Mouse (Mus musculus): ENCODE data around the gene Mfsd6.

DNA sequence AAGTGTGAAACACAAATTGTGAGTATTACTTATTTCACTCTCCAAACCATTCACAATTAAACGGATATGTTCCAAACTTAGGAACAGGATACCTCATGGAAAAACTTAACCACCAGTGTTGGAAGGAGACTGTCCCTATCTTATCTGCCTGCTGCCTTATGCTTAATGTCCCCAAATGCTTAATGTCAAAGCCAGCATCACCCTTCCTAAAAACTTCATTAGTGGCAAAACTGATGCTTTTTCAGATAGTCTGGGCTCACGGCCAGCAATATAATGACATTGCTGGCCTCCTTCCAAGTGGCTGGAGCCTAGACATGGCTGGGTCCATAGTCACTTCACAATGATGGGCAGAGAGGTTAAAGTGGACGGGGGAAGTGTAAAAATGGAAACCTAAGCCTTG, 50.6 kb downstream of the Mfsd6 start:
- TF ChIP-seq CTCF (IDR thresholded peaks at IDR 0.05; ENCODE audit: extremely low read depth, insufficient read depth, insufficient read length, insufficient replicate concordance), result no peak
- TF ChIP-seq POLR2A (IDR thresholded peaks at IDR 0.05; ENCODE audit: low read depth, low read length), result no peak
